Mouse (Mus musculus) A20 (cell line): ENCODE measurements around the gene Sf3b6.

Source experiments
- DNase-seq: peaks from one replicate; pipeline ENCODE4 v3.0.0-alpha.2; 2011; ENCODE audit warnings: low read depth, low spot score

Gene Sf3b6

GRCm38 (mm10) chr12:4840741-4841140 is 23.4 kb downstream of the Sf3b6 start:
- DNase-seq, result no peak

- peak; percentile 56 for DNase-seq
Measured at GRCm38 (mm10) chr12:4841392-4841887, 24.1 kb downstream of the Sf3b6 start, which contains the start of gene Fkbp1b. TSS of gene Fkbp1b (minus strand) at chr12:4841591.

- peak; percentile 43 for DNase-seq
Measured at GRCm38 (mm10) chr12:4842456-4842855, 25.1 kb downstream of the Sf3b6 start.

GRCm38 (mm10) chr12:4842890-4843597 is 25.7 kb downstream of the Sf3b6 start, which contains the start of gene Wdcp:
TSS of gene Wdcp (plus strand) at chr12:4843303.
- DNase-seq, result peak; percentile 93

GRCm38 (mm10) chr12:4843741-4844140 is 26.4 kb downstream of the Sf3b6 start:
- peak; percentile 84 for DNase-seq

GRCm38 (mm10) chr12:4856160-4856559 is 38.8 kb downstream of the Sf3b6 start:
- DNase-seq, result peak; percentile 49

GRCm38 (mm10) chr12:4856834-4857233 is 39.5 kb downstream of the Sf3b6 start:
- no peak for DNase-seq

GRCm38 (mm10) chr12:4859241-4859914 is 42.0 kb downstream of the Sf3b6 start:
- DNase-seq, result no peak

DNA sequence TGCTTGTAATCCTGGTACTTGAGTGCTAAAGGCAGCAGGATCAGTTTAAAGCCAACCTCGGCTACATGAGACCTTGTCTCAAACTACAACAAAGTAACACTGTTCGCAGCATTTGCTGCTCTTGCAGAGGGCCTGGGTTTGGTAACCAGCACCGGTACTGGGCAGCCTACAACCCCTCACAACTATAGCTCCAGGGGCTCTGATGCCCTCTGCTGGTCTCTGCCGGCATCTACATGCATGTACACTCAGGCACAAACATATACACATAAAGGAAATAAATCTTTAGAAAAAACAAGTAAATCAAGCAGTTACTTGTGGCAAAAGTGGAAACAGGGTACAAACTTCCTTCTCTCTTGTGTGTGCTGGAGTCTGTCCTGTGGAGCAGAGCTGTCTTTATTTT is 45.3 kb downstream of the Sf3b6 start:
- DNase-seq, result peak; percentile 48

DNA sequence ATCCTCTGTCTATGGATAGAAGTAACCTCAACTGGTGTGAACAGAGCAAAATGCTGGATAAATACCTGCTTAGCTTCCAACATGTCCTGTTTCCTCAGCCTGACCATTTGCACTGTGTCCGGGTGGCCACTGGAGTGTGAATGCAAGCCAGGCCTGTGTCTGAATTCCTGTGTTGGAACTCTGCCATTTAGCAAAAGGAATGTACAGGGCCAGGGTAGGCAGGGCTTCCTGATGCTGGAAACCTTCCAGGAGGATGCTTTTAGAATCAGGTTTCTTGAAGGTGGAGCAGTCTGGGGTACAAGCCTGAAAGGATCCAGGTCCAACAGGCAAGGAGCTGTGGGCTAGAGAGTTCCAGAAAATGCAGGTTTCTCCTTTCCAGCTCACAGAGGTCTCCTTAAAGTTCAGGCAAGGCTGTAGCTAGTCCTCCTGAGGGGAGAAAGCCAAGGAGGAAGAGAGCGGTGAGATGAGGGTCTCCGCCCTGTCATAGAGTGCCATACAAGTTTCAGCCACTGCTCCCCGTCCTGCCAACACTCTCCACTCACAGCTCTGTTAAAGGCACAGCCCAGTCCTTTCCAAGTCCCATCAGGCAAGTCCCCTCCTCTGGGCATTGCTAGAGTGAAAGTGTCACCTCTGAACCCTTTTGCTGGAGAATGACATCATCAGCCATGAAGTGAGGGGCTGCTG is 46.5 kb downstream of the Sf3b6 start:
- DNase-seq, result no peak

DNA sequence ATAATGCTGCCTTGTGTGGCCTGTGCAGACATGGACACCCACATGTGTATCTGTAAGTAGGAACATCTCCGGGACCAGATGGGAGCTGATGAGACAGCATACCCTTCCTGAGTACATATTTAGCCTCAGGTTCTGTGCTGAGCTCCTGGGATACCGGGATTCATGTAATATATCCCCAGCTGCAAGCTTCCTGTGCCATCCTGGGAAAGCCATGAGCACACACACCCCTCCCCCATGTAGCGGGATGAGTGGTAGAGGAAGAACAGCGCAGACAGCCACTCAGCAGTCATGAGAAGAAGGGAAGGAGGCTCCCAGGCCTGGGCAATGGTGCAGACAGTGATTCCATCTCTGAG is 47.0 kb downstream of the Sf3b6 start:
- DNase-seq, result no peak

DNA sequence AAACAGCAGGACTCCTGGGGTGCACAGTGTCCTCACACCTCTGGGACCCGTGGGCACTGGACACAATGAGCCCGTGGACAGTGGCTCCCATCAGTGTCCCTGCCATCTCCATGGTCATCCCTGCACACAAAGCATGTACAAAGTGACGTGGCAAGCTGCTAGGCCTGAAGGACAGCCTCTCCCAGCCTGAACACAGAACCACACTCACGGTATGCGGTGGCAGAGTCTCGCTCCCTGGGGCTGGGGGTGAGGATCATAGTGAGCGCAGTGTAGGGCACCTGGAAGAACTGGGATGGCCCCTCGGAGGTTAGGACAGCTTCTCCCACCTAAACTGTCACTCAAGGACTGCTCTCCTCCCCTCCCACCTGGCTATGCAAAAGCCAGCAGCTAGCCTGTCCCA is 51.6 kb downstream of the Sf3b6 start:
- no peak for DNase-seq

DNA sequence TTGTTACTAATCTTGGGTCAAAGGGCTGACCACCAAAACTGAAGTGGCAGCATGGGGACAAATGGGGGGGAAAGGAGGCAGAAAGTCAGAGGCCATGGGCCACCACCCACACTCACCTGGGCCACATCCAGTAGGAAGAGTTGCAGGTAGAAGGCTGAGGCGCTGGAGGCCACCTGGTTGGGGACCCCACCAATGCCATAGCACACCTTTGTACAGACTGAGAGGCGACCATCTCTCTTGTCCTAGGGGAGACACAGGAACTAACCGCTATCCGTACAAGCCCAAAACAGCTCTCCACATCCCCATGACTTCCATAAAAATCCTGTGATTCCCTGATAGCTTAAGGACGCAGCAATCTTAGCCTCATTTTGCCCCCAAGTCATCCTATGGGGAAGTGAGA is 53.9 kb downstream of the Sf3b6 start:
- DNase-seq, result no peak

- peak; percentile 46 for DNase-seq
Measured at GRCm38 (mm10) chr12:4872273-4872672, 54.9 kb downstream of the Sf3b6 start.

DNA sequence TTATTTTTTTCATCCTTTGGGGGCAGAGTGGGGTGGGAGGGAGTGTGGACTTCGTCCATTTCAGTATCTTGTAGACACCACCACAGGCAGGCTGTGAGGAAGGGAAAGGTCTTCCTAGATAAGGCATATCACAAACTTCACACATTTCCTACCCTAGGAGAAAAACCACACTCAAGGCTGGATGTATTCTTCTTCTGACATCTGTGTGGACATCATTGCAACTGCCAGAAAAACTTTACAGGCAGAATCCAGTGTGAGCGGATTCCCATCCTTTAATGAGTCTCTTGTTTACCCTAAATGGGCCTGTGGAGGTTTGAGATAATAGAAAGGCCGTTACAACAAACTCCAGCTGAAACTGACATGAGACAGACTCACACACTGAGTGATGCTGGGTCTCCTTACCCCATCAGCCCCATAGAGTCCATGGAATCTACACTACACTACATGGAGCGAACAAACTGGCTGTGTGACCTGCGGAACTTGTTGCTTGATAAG is 55.7 kb downstream of the Sf3b6 start:
- DNase-seq, result no peak

DNA sequence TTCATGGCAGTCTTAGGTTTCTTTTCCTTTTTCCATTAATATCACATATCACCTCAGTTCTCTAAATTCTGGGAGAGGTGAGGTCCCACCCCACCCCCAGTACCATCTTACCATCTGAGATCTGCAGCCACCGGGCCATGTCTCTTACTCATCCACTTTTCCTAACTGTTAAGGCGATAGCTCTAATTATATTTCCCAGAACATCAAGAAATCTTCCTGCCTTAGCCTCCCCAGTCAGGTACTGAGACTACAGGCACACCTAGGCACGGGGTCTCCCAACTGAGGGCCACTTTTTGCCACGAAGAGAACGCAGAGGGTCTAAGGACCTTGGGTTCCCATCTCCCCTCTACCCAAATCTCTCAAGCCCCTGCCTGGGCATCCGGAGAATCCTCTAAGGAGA is 56.2 kb downstream of the Sf3b6 start:
- no peak for DNase-seq

- DNase-seq, result peak; percentile 75
Measured at GRCm38 (mm10) chr12:4874161-4874927, 57.0 kb downstream of the Sf3b6 start, which contains the start of gene Mfsd2b. TSS of gene Mfsd2b (minus strand) at chr12:4874359.

- DNase-seq, result no peak
Measured at GRCm38 (mm10) chr12:4875623-4876022, 58.3 kb downstream of the Sf3b6 start.
